Mouse (Mus musculus) layer of hippocampus, adult 18-20 months (tissue): ENCODE data around the gene Hist1h4b. TPM values are rescaled to one million over a fixed set of nuclear protein-coding genes. Genes with fewer than 3 reads are reported as not detected.

ENCODE experiments used
- DNase-seq, 2 experiments: peaks; one replicate each; pipeline ENCODE4 v3.0.0; 2022; ENCODE audit warnings: low spot score in 2 of 2
- total RNA-seq, 2 experiments: library from RNA; stranded (reverse); gene quantifications; 2 replicates each; pipeline ENCODE4 v1.2.3; 2021

Gene Hist1h4b
- total RNA-seq, 2 experiments from 2014 or later = 73.0 to 74.7 TPM

- DNase-seq = no peak
Measured at GRCm38 (mm10) chr13:23739922-23740252, 16.9 kb upstream of the Hist1h4b start.

GRCm38 (mm10) chr13:23740256-23740840 lies 16.5 kb upstream of the Hist1h4b start:
- no peak for DNase-seq

- no peak for DNase-seq
Measured at GRCm38 (mm10) chr13:23740910-23741309, 15.9 kb upstream of the Hist1h4b start.

DNA sequence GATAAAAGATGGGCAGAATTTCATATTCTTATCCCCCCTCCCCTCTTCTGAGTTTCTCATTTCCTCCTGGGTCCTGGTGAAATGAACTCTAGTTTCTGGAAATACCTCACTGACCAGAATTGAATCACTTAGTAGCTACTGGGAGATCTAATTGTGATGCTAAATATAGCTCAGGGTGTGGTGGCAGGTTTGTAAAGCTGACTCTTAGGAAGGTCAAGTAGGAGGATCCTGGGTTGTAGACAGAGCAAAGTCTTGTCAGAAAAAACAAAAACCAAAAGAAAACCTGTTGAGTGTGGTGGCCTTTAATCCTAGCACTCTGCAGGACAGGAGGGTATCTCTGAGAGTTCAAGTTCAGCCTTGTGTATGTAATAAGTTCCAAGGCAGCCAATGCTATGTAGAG lies 14.8 kb upstream of the Hist1h4b start:
- no peak for DNase-seq

- DNase-seq = no peak
Measured at GRCm38 (mm10) chr13:23743215-23743614, 13.6 kb upstream of the Hist1h4b start.

DNA sequence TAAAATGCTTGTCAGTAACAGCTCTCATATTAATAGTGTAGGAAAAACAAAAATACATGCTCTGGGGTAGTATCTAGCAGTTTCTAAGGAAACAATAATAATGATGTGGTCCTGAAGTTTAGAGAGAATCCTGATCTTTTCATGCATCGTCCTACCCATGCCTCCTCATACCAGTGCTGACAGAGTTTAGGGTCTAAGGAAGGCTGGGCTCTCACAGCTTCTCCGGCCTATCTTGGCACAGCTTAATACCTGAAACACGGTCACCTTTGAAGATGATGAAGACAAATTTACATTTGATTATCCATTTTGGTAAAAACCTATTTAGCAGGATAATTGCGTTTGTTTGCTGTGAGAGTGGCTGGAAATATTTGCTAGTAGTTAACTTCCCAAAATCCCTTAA lies 12.8 kb upstream of the Hist1h4b start:
- no peak for DNase-seq

DNA sequence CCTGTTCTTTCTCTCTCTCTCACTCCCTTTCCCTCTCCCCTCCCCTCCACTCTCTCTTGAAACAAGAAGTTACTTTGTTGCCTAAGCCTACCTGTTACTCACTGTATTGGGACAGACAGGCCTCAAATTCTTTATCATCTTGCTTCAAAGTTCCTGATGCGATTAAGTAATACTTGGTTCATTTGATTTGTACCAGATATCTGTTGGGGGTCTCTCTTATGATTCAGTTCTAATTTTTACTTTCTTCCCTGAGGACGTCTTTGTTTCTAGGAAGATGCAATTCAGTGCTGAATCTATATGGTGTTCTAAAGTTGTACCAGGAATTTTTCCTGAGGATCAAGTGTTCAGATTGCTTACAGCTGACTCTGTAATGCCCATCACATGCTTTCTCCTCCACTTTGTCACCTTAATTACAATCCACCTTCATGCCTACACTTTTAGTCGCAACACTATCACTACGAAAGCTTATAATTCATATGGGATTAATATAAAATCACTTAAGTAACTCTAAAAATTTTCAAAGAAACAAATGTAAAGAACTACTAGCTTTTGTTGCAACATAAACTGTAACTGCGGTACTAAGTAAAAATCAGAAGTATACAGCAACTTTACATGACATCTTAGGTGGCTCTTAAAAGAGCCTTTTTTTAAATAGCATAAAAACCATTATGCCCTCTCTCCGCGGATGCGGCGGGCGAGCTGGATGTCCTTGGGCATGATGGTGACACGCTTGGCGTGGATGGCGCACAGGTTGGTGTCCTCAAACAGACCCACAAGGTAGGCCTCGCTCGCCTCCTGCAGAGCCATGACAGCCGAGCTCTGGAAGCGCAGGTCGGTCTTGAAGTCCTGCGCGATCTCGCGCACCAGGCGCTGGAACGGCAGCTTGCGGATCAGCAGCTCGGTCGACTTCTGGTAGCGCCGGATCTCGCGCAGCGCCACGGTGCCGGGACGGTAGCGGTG lies 12.1 kb upstream of the Hist1h4b start:
- no peak for DNase-seq

- peak; percentile 64 to 92 for DNase-seq
Measured at GRCm38 (mm10) chr13:23745381-23746161, 11.2 kb upstream of the Hist1h4b start, which contains the start of gene Hist1h3c. Gene Hist1h3c, minus strand, starts transcription at chr13:23745602.

DNA sequence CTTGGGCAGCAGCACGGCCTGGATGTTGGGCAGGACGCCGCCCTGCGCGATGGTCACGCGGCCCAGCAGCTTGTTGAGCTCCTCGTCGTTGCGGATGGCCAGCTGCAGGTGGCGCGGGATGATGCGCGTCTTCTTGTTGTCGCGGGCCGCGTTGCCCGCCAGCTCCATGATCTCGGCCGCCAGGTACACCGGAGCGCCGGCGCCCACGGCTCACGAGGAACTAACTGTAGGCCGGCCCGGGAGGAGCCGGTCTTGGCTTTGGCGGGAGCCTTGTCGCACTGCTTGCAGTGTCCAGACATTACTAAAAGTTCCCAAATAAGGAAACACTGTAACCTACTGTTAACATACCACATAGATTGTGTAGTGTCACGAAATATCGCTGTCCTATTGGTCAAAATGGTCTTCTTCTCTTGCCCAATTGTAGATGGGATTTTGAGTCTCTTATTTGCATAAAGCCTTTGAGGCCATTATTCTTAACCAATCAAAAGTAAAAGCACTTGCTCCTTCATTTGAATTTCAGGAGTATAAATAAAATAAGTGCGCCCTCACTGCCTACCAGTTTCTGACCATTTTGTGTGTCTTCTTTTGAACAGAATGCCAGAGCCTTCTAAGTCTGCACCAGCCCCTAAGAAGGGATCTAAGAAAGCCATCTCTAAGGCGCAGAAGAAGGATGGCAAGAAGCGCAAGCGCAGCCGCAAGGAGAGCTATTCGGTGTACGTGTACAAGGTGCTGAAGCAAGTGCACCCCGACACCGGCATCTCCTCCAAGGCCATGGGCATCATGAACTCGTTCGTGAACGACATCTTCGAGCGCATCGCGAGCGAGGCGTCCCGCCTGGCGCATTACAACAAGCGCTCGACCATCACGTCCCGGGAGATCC lies 10.4 kb upstream of the Hist1h4b start, which contains the start of gene Hist1h2bb:
Gene Hist1h2bb, plus strand, starts transcription at position 534 of the 880 bp plus-strand sequence.
- peak; percentile 73 to 91 for DNase-seq

DNA sequence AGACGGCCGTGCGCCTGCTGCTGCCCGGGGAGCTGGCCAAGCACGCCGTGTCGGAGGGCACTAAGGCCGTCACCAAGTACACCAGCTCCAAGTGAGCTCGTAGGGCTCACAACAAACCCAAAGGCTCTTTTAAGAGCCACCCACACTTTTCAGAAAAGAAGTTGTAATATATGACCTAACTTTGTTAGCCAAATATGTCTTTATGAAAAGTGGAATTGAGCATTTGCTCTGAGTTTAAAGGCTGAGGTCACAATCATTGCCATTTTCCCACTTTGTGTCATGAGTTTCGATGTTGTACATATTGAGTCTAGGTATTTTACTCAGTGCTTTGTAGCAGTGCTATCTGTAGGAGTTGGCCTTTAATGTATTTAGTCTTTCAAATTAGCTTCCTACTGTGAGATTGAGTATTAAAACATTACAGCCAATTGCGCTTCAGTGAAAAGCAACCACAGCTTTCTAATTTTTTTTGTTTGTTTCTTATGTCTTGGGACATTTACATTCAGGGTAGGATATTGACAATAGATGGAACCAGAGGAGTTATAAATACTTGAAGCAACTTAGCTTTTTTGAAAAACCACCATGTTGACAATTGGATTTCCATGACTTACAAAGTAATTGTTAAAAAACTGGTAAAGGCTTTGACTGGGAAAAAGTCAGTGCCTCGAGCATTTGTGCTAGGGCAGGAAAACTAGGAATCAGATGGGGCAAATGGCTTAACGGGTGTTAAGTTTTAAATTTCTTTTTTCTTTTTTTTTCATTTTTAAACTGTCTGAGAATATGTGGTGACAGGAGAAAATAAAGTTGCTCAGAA lies 9.5 kb upstream of the Hist1h4b start:
- DNase-seq = no peak

DNA sequence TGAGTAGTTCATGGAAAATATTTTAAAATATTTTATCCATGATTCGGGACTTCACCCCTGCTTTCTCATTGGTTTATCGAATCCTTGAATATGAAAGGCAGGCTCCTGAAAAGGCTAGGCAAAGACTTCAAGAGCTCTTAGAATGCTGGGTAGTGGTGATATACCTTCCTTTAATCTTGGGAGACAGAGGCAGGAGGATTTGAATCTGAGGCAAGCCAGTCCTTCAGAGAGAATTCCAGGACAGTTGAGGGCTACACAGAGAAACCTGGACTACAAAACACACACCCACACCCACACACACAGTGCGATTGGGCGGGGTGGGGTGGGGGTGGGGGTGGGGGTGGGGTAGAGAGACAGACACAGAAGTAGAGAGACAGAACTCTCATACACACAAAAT lies 8.9 kb upstream of the Hist1h4b start:
- DNase-seq = no peak

- DNase-seq = no peak
Measured at GRCm38 (mm10) chr13:23749563-23750121, 7.2 kb upstream of the Hist1h4b start.

DNA sequence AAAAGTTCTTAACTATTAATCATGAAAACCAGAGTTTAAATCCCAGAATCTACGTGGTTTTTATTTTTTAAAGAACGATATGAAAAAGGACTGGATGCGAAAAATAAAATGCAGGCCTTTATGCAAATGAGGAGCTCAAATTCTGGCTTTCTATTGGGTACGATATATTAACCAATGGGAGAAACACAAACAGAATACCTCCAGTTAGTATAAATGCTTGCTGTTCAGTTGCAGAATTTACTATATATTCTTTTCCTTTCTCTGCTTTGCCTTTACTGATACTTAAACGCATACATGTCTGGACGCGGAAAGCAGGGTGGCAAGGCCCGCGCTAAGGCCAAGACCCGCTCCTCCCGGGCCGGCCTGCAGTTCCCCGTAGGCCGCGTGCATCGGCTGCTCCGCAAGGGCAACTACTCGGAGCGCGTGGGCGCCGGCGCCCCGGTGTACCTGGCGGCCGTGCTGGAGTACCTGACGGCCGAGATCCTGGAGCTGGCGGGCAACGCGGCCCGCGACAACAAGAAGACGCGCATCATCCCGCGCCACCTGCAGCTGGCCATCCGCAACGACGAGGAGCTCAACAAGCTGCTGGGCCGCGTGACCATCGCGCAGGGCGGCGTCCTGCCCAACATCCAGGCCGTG lies 5.9 kb upstream of the Hist1h4b start, which contains the start of gene Hist1h2ab:
Gene Hist1h2ab, plus strand, starts transcription at position 288 of the 639 bp plus-strand sequence.
- DNase-seq = peak in 1 of 2 experiments; percentile 60

DNA sequence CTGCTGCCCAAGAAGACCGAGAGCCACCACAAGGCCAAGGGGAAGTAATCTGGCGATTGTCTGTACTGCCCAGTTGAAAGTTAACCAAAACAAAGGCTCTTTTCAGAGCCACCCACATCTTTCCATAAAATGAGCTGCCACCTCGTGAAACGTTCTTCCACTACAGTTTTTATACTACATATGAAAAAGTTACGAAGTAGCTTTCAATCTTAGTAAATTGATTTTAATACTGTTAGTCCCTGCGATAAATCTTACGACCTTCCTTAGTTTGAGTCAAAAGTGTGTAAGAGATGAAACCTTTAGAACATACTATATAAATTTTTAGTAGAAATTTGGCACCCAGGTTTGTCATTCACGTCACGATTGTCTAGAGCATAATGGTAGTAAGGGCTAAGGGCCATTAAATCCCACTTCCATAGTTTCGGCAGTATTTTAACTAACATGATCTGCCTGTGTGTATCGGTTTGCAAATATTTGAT lies 5.3 kb upstream of the Hist1h4b start:
- no peak for DNase-seq

DNA sequence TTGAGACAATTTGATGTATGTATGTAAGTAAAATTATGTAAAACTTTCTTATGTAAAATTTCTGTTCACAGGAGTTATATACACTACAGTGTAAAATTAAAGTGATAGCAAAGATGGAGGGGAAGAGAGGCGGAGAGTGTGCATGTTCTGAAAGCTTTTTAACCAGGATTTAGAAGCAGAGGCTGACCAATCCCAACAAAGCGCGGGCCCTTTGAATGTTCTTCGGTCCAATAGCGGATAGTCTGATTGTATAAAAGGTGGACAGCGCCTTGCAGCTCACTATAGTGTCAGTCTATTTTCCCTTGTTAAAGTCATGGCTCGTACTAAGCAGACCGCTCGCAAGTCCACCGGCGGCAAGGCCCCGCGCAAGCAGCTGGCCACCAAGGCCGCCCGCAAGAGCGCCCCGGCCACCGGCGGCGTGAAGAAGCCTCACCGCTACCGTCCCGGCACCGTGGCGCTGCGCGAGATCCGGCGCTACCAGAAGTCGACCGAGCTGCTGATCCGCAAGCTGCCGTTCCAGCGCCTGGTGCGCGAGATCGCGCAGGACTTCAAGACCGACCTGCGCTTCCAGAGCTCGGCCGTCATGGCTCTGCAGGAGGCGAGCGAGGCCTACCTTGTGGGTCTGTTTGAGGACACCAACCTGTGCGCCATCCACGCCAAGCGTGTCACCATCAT lies 4.6 kb upstream of the Hist1h4b start, which contains the start of gene Hist1h3b:
Gene Hist1h3b, plus strand, starts transcription at position 201 of the 675 bp plus-strand sequence.
- peak; percentile 83 to 97 for DNase-seq

DNA sequence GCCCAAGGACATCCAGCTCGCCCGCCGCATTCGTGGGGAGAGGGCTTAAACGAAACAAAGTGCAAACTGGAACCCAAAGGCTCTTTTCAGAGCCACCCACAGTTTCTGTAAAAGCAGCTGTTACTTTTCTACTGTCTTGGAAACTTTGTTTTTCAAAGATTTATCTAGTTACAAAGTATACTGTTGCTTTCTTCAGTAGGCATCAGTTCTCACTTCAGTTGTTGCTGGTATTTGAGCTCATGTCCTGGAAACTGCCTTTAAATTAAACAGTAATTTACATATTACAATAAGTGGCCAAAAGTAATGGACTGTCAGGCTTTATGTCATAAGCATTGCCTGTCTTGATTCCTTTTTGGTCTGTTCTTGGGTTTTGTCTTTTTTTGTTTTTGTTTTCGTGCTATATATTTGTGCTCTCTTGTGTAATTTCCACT lies 4.1 kb upstream of the Hist1h4b start:
- DNase-seq = no peak

DNA sequence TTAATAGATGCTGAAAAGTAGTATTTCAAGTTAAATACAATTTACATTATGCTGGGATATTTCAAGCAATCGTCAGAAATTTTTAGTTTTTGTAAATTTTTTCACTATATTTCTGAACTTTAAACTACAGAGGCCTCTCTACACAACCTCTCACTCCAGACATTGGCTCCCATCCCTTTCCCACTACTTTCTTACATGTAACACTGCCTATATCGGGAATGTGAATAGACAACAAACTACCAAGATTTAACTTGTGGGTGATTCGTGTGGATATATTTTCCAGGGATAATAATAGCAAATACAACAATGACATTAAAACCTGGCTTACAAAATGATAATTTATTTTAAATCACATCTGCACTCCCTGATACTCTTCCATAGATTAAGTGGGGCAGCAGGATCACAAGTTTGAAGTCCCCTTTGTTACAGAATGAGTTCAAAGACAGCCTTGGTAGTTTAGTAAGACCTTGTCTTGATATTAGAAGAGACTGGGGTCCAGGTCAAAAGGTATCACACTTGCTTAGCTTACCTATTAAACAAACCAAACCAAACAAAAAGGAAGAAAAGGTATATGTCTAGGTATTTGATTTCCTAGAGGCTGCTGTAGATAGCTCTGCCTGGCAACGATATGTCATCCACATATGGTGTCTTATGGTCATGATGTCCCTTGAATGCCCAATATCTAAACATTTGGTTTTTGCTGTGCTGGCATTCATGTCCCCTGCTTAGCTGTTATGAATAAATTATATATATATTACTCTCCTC lies 3.3 kb upstream of the Hist1h4b start:
- no peak for DNase-seq
